Mouse (Mus musculus): ENCODE results near the gene Wdr3.

- TF ChIP-seq CTCF (IDR thresholded peaks at IDR 0.05; ENCODE audit: low read depth, low read length), result no peak
- no peak for TF ChIP-seq POLR2A (IDR thresholded peaks at IDR 0.05; ENCODE audit: borderline replicate concordance, low read depth, low read length)
Observed at GRCm38 (mm10) chr3:100176031-100176430, 13.8 kb upstream of the Wdr3 start.

Data from bone marrow macrophage, adult 2 months (primary cell).